Mouse (Mus musculus) mouse trophoblast stem cell (cell line): Measurements from ENCODE around the gene Magea4.

Source experiments
- in situ Hi-C, 2 experiments: fragments of 300-500 bp; cut with MseI, MboI; formaldehyde crosslinking; loops; 2 replicates in 1 of 2; 3 replicates in 1 of 2; pipeline ENCODE4 v1.15.1; 2025

Gene Magea4

DNA sequence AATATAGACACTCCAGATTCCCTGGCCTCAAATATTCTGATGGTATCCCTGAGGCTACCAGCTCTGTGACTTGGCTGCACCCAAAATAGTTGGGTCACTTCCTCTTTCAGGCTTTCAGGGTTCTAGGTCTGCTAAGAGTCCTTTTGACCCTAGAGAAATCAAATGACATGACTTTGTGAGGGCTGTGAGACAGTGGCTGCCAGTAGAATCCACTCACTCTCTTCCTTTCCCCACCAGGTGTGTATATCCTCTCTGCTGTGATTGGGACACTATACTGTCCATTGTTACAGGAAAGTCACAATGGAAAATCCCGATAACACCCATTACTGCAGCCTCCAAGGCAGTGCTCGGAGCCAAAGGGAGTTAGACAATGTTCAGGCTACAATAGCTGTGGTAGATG lies at the start of gene Magea4:
Magea4 (plus strand) TSS at position 301 of the 400 bp plus-strand sequence.
- in situ Hi-C loops, result no loop called here

DNA sequence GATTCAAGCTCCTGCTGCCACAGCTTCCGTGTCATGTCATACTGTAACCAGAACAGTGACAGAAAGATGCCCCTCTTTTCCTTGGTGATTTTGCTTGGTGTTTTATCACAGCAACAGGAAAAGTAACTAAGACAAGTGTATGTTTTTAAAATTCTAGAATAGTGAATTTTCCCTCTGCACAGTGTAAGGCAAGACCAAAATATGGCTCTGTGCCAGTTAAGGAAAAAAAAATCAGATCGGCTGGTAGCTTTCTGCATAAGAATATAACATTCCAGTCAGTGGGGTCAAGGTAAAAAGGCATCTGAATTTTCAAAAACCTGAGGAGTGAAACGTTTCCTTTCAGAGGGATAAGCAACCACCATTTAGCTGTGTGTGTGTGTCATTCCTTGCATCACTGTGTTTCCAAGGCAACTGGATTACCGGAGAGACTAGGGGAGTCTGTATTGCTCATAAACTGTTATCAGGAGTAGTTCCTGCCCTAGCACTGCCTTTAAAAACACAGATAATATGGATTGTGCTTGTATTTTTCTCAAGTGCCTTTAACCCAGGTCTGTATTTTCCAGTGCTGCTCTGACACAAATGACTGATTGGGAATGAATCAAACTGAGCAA lies 18.8 kb upstream of the Magea4 start:
- in situ Hi-C loops, result no loop called here

GRCm38 (mm10) chrX:72270637-72271036 lies 48.8 kb downstream of the Magea4 start:
- in situ Hi-C loops, result no loop called here
